Mouse (Mus musculus): ENCODE measurements around the gene Srr. TPM values are rescaled to one million over a fixed set of nuclear protein-coding genes. Genes with fewer than 3 reads are reported as not detected.

Srr gene
- polyA plus RNA-seq, 1 experiment from 2014 or later = 45.9 TPM

DNA sequence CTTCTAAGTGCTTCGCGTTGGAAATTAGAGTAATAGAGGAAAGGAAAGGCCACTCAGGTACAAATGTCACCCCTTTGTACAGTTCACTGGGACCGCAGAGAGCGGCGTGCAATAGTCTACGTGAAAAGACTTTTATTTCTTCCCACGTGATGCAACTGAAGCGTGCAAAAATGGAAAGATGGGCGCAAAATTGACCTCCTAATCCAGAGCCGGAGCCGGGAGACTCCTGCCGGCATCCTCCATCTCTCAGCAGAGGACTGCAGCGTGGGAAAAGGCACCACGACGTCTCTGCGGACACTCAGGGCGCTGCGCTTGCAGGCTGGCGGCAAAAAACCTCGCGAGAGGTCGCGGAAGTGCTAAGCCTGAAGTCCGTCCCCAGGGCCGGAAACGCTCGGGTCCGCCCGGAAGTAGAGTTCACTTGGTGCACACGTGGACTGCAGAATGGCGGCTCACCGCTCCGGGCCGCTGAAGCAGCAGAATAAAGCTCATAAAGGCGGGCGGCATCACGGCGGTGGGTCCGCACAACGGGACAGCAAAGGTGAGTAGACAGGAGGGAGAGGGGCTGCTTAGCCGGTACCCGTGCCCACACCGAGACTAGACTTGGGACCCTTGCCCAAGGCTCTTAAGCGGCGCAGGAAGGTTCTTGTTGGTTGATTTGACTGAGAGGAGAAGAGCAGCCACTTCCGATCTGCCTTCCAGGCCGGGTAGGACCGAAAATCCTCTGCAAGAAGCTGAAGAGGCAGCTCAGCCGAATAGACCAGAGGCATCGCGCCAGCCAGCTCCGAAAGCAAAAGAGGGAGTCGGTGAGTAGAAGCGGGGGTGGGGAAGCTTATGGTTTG lies 27.9 kb downstream of the Srr start, which contains the start of gene Tsr1:
TSS of gene Tsr1 (plus strand) at position 394 of the 839 bp plus-strand sequence.
- no peaks in the 10 kb centered on the region for H3K9me3 ChIP-seq (replicated peaks; ENCODE audit: control insufficient read depth, low read length)

DNA sequence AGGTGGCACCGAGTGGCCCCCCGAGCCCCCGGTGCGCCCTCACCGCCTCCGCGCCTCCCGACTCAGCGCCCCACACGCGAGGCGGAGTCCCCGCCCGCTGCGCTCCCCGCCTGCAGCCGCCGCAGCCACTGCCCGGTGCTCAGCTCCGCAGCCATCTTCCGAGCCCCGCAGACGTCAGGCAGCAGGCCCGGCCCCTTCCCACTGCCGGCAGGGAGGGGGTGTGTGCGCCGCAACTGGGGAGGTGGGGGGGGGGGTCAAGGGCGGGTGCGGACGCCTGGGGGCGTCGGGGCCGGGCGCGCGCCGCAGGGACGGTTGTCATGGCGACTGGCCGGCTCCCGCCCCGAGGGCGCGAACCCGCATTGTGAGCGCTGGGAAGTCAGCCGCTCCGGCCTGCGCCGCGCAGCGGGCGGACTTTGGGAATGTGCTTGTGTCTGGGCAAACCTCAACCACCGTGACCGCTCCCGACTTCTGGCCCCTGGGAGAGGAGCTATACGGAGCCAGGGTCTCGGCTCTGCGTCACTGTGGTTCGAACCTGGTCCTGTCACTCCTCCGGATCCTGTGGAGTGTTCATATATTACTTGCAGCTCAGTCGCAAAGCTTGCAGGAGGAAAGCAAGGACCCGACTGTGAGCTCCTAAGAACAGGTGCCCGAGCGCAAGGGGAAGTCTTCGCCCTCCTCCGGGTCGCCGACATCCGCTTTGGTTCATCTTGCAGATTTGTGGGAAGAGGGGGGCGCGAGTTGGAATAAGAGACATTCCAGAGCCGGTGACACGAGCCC lies 28.7 kb downstream of the Srr start, which contains the start of gene Sgsm2:
TSS of gene Sgsm2 (minus strand) at position 160 of the 777 bp plus-strand sequence.
- peaks cover 28% of the 10 kb centered on the region for H3K36me3 ChIP-seq (ENCODE audit: control insufficient read depth, insufficient read depth, low read length)
- no peaks in the 10 kb centered on the region for H3K9me3 ChIP-seq (replicated peaks; ENCODE audit: control insufficient read depth, low read length)
- H3K9ac ChIP-seq (ENCODE audit: low read length) = peak within 1 kb of the TSS; percentile 78
- H3K4me2 ChIP-seq (ENCODE audit: low read length) = peak within 1 kb of the TSS; percentile 77
- 1% methylated on average over 68 of the region's 74 CpGs for whole genome bisulfite sequencing
- peak; percentile 63 for DNase-seq (ENCODE audit: low spot score)
- H3K4me1 ChIP-seq (ENCODE audit: control insufficient read depth, insufficient read depth, low read length) = peaks cover 3% of the 10 kb centered on the region; the same call in 1 of the 2 replicates
- H3K27me3 ChIP-seq (replicated peaks; ENCODE audit: control insufficient read depth, insufficient read depth, low read length) = no peaks in the 10 kb centered on the region
- H3K4me3 ChIP-seq (ENCODE audit: low read depth, low read length) = peak within 1 kb of the TSS; percentile 83
- H3K27ac ChIP-seq (ENCODE audit: low read depth, low read length) = peak within 1 kb of the TSS; percentile 84
- peak; percentile 75 for ATAC-seq

More for the DNA sequence above, 27.9 kb downstream of the Srr start, which contains the start of gene Tsr1:
- Histone ChIP-seq H3K36me3 (ENCODE audit: control insufficient read depth, insufficient read depth, low read length) (peaks cover 34% of the 10 kb centered on the region), H3K27me3 (replicated peaks; ENCODE audit: control insufficient read depth, insufficient read depth, low read length) (no peaks in the 10 kb centered on the region), H3K9ac (ENCODE audit: low read length) (peak within 1 kb of the TSS; percentile 78), H3K4me2 (ENCODE audit: low read length) (peak within 1 kb of the TSS; percentile 77), H3K27ac (ENCODE audit: low read depth, low read length) (peak within 1 kb of the TSS; percentile 84), H3K4me3 (ENCODE audit: low read depth, low read length) (peak within 1 kb of the TSS; percentile 83), H3K4me1 (ENCODE audit: control insufficient read depth, insufficient read depth, low read length) (peaks cover 3% of the 10 kb centered on the region; the same call in 1 of the 2 replicates)
- ATAC-seq (peak; percentile 89), DNase-seq (ENCODE audit: low spot score) (peak; percentile 96)
- WGBS = under 1% methylated on average over 54 of the region's 54 CpGs

GRCm38 (mm10) chr11:74895980-74896900 lies 29.5 kb downstream of the Srr start:
- peak overlapping the region; percentile 77 for H3K4me2 ChIP-seq (ENCODE audit: low read length)
- ATAC-seq = peak; percentile 57
- DNase-seq (ENCODE audit: low spot score) = peak; percentile 60
- peak overlapping the region; percentile 83 for H3K4me3 ChIP-seq (ENCODE audit: low read depth, low read length)
- no peaks in the 10 kb centered on the region for H3K27me3 ChIP-seq (replicated peaks; ENCODE audit: control insufficient read depth, insufficient read depth, low read length)
- peak overlapping the region; percentile 84 for H3K27ac ChIP-seq (ENCODE audit: low read depth, low read length)
- H3K36me3 ChIP-seq (ENCODE audit: control insufficient read depth, insufficient read depth, low read length) = peaks cover 19% of the 10 kb centered on the region
- 1% methylated on average over 41 of the region's 55 CpGs for WGBS
- no peaks in the 10 kb centered on the region for H3K9me3 ChIP-seq (replicated peaks; ENCODE audit: control insufficient read depth, low read length)
- peak overlapping the region; percentile 78 for H3K9ac ChIP-seq (ENCODE audit: low read length)
- H3K4me1 ChIP-seq (ENCODE audit: control insufficient read depth, insufficient read depth, low read length) = peaks cover 3% of the 10 kb centered on the region; the same call in 1 of the 2 replicates

GRCm38 (mm10) chr11:74894619-74895018 lies 31.1 kb downstream of the Srr start:
- H3K27ac ChIP-seq (ENCODE audit: low read depth, low read length) = no peak overlapping the region
- ATAC-seq (no peak), DNase-seq (ENCODE audit: low spot score) (no peak)
- no peaks in the 10 kb centered on the region for H3K27me3 ChIP-seq (replicated peaks; ENCODE audit: control insufficient read depth, insufficient read depth, low read length)
- H3K4me1 ChIP-seq (ENCODE audit: control insufficient read depth, insufficient read depth, low read length) = peaks cover 3% of the 10 kb centered on the region; the same call in 1 of the 2 replicates
- no peak overlapping the region for H3K9ac ChIP-seq (ENCODE audit: low read length)
- H3K4me2 ChIP-seq (ENCODE audit: low read length) = no peak overlapping the region
- H3K9me3 ChIP-seq (replicated peaks; ENCODE audit: control insufficient read depth, low read length) = no peaks in the 10 kb centered on the region
- H3K36me3 ChIP-seq (ENCODE audit: control insufficient read depth, insufficient read depth, low read length) = peaks cover 3% of the 10 kb centered on the region; the same call in 1 of the 2 replicates
- H3K4me3 ChIP-seq (ENCODE audit: low read depth, low read length) = no peak overlapping the region
- WGBS = 84% methylated on average over 4 of the region's 4 CpGs

DNA sequence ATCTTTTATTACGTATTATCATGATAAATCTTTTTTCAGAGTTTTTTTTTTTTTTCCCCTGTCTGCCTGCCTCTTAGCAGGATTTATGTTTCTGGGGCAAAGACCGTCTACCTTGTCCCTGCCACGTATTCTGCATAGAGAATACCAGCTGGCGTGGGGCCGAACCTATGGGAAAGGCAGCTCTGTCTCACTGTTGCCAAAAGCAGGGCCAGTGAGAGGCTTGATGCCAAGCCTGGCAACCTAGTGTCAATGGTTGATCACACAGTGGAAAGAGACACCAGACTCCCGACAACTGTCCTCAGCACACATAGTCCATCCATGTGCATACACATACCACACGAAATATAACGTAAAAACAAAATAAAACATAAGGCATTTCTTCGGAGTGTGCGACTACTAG lies 42.6 kb downstream of the Srr start:
- H3K27me3 ChIP-seq (replicated peaks; ENCODE audit: control insufficient read depth, insufficient read depth, low read length) = no peaks in the 10 kb centered on the region
- H3K4me1 ChIP-seq (ENCODE audit: control insufficient read depth, insufficient read depth, low read length) = no peaks in the 10 kb centered on the region
- WGBS = 92% methylated on average over 10 of the region's 10 CpGs
- H3K9me3 ChIP-seq (replicated peaks; ENCODE audit: control insufficient read depth, low read length) = no peaks in the 10 kb centered on the region
- H3K4me3 ChIP-seq (ENCODE audit: low read depth, low read length) = no peak overlapping the region
- no peak for ATAC-seq
- no peak overlapping the region for H3K27ac ChIP-seq (ENCODE audit: low read depth, low read length)
- H3K36me3 ChIP-seq (ENCODE audit: control insufficient read depth, insufficient read depth, low read length) = no peaks in the 10 kb centered on the region
- peak; percentile 41 for DNase-seq (ENCODE audit: low spot score)
- H3K9ac ChIP-seq (ENCODE audit: low read length) = no peak overlapping the region
- no peak overlapping the region for H3K4me2 ChIP-seq (ENCODE audit: low read length)

DNA sequence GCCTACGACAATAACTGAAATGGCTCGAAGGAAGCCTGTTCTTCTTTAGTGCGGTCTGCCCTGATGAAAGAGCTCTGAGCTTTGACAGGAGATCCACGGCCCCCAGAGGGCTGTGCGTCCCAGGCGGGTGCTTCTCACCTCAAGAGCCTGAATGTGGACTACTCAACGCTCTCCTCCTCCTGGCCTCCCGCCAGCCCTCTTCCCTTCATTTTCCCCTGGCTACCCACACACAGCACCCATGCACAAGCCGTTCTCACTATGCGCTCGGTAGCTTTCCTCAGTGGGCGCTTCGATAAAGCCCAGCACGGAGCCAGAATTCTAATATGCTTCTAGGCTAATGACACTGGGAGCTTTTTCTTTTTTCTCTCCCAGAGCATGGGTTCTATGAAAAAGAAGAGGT lies 43.8 kb downstream of the Srr start:
- H3K9me3 ChIP-seq (replicated peaks; ENCODE audit: control insufficient read depth, low read length) = no peaks in the 10 kb centered on the region
- H3K4me2 ChIP-seq (ENCODE audit: low read length) = no peak overlapping the region
- H3K9ac ChIP-seq (ENCODE audit: low read length) = peak overlapping the region; percentile 40; the same call in 1 of the 2 replicates
- ATAC-seq (no peak), DNase-seq (ENCODE audit: low spot score) (peak; percentile 19)
- no peaks in the 10 kb centered on the region for H3K36me3 ChIP-seq (ENCODE audit: control insufficient read depth, insufficient read depth, low read length)
- peak overlapping the region; percentile 24; the same call in 1 of the 2 replicates for H3K27ac ChIP-seq (ENCODE audit: low read depth, low read length)
- no peaks in the 10 kb centered on the region for H3K27me3 ChIP-seq (replicated peaks; ENCODE audit: control insufficient read depth, insufficient read depth, low read length)
- no peak overlapping the region for H3K4me3 ChIP-seq (ENCODE audit: low read depth, low read length)
- WGBS = 57% methylated on average over 14 of the region's 14 CpGs
- peaks cover 5% of the 10 kb centered on the region for H3K4me1 ChIP-seq (ENCODE audit: control insufficient read depth, insufficient read depth, low read length)

DNA sequence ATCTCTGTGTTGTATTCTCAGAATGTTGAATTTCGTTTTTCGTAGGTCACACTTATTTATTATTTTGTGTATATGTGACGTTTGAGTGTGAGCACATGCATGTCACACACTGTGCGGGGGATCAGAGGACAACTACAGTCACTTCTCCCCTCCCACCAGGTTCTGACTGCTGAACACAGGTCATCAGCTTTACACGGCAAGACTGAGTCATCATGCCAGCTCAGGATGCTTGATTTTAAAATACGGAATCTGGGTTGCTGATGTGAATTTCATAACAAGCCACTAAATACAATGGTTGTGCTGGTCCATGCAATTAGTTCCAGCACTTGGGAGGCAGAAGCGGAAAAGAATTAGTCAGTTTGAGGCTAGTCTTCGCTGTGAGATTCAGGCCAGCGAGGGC lies 44.7 kb downstream of the Srr start:
- no peak overlapping the region for H3K4me2 ChIP-seq (ENCODE audit: low read length)
- H3K4me1 ChIP-seq (ENCODE audit: control insufficient read depth, insufficient read depth, low read length) = peaks cover 14% of the 10 kb centered on the region
- H3K4me3 ChIP-seq (ENCODE audit: low read depth, low read length) = no peak overlapping the region
- no peaks in the 10 kb centered on the region for H3K27me3 ChIP-seq (replicated peaks; ENCODE audit: control insufficient read depth, insufficient read depth, low read length)
- H3K27ac ChIP-seq (ENCODE audit: low read depth, low read length) = no peak overlapping the region
- no peak for ATAC-seq
- no peaks in the 10 kb centered on the region for H3K36me3 ChIP-seq (ENCODE audit: control insufficient read depth, insufficient read depth, low read length)
- H3K9ac ChIP-seq (ENCODE audit: low read length) = no peak overlapping the region
- no peak for DNase-seq (ENCODE audit: low spot score)
- H3K9me3 ChIP-seq (replicated peaks; ENCODE audit: control insufficient read depth, low read length) = no peaks in the 10 kb centered on the region
- 91% methylated on average over 9 of the region's 9 CpGs for WGBS

- 1% methylated on average over 9 of the region's 9 CpGs for WGBS
- no peaks in the 10 kb centered on the region for H3K27me3 ChIP-seq (replicated peaks; ENCODE audit: control insufficient read depth, insufficient read depth, low read length)
- H3K4me1 ChIP-seq (ENCODE audit: control insufficient read depth, insufficient read depth, low read length) = peaks cover 14% of the 10 kb centered on the region
- peak overlapping the region; percentile 29; the same call in 1 of the 2 replicates for H3K9ac ChIP-seq (ENCODE audit: low read length)
- H3K4me2 ChIP-seq (ENCODE audit: low read length) = peak overlapping the region; percentile 37
- ATAC-seq (peak; percentile 94), DNase-seq (ENCODE audit: low spot score) (peak; percentile 90)
- peak overlapping the region; percentile 70 for H3K27ac ChIP-seq (ENCODE audit: low read depth, low read length)
- no peaks in the 10 kb centered on the region for H3K9me3 ChIP-seq (replicated peaks; ENCODE audit: control insufficient read depth, low read length)
- peak overlapping the region; percentile 2; the same call in 1 of the 2 replicates for H3K4me3 ChIP-seq (ENCODE audit: low read depth, low read length)
- no peaks in the 10 kb centered on the region for H3K36me3 ChIP-seq (ENCODE audit: control insufficient read depth, insufficient read depth, low read length)
These were observed 48.9 kb downstream of the Srr start for GRCm38 (mm10) chr11:74876801-74877200.

All from forebrain, embryonic 14.5 days (tissue).